Mouse (Mus musculus): ENCODE measurements around the gene Tmem119. TPM values are rescaled to one million over a fixed set of nuclear protein-coding genes. Genes with fewer than 3 reads are reported as not detected.

Tmem119 gene
- polyA plus RNA-seq, 1 experiment from 2014 or later, result 3.4 TPM

DNA sequence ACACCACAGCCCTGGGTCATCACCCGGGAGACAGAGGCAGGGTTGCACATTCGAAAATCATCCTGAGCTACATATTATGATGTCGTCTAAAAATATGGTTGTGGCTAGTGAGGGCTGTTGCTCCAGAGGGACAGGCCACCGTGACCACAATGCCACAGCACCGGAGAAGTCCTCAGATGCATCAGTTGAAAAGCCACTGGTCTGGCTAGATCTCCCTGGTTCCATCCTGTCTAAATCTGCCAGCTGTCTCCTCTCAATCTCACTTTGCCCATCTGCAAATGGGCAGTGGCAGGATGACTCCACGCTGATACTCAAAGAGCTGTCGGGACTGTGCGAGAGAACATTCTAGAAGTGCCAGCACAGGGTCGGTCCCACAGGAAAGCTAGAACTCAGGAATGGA lies 1.8 kb downstream of the Tmem119 start:
- H3K4me2 ChIP-seq (ENCODE audit: low read depth, low read length), result no peak overlapping the region
- 52% methylated on average over 9 of the region's 9 CpGs for WGBS (ENCODE audit: insufficient replicate concordance)

DNA sequence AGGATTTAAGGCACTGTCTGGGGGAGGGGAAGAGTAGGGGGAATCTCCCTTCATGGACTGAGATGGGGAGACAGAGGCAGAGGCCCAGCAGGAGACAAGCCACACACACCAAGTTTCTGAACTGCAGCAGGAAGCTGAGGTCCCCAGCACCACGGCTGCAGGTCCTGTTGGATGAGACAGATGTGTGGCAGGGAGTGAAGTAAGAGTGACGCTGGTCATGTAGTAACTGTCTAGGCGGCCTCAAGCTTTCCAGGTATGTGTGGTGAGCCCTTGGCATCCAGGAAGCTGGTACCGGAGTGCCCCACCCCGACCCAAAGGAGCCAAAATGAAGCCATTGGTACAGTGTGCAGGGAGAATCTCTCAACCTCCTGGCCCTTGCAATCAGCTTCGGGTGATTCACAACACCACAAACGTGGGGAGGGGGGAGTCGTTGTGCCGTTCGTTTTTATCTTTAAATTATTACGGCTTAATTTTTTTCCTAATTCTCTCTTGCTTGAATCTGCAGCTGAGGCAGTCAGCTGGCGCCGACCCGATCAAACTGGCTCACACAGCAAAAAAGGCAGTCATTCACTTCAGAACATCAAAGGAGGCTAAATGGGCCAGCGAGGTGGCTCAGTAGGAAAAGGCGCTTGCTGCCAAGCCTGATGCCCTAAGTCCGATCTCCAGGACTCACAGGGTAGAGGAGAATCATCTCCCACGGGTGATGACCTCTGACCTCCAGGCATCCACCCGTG lies 3.0 kb downstream of the Tmem119 start:
- H3K4me2 ChIP-seq (ENCODE audit: low read depth, low read length), result peak overlapping the region; percentile 18; the same call in 1 of the 2 replicates
- no peak for DNase-seq
- H3K9me3 ChIP-seq (ENCODE audit: low read length), result no peaks in the 10 kb centered on the region
- H3K36me3 ChIP-seq (replicated peaks; ENCODE audit: insufficient read depth, low read length), result no peaks in the 10 kb centered on the region
- no peaks in the 10 kb centered on the region for H3K27me3 ChIP-seq (ENCODE audit: insufficient read depth, low read length)
- 0 out of 2 replicates have a peak overlapping the region, but pooled peaks have one; percentile 30 for H3K27ac ChIP-seq (ENCODE audit: low read depth)
- 31% methylated on average over 19 of the region's 19 CpGs for WGBS (ENCODE audit: insufficient replicate concordance)
- ATAC-seq, result 0 out of 2 replicates have a peak, but pooled peaks have one; percentile 16
- H3K4me1 ChIP-seq (ENCODE audit: insufficient read depth), result peaks cover 15% of the 10 kb centered on the region
- no peak overlapping the region for H3K4me3 ChIP-seq (ENCODE audit: low read depth, low read length)
- no peak overlapping the region for H3K9ac ChIP-seq (replicated peaks)
- no peak for TF ChIP-seq CTCF (IDR thresholded peaks at IDR 0.05; ENCODE audit: low read depth)
- TF ChIP-seq EP300 (IDR thresholded peaks at IDR 0.05; ENCODE audit: low read depth), result no peak

More for the DNA sequence above, 1.8 kb downstream of the Tmem119 start:
- no peak for DNase-seq
- Histone ChIP-seq H3K9me3 (ENCODE audit: low read length) (no peaks in the 10 kb centered on the region), H3K36me3 (replicated peaks; ENCODE audit: insufficient read depth, low read length) (no peaks in the 10 kb centered on the region), H3K27me3 (ENCODE audit: insufficient read depth, low read length) (no peaks in the 10 kb centered on the region), H3K27ac (ENCODE audit: low read depth) (no peak overlapping the region), H3K4me3 (ENCODE audit: low read depth, low read length) (no peak overlapping the region), H3K9ac (replicated peaks) (no peak overlapping the region), H3K4me1 (ENCODE audit: insufficient read depth) (peaks cover 16% of the 10 kb centered on the region)
- TF ChIP-seq EP300 (IDR thresholded peaks at IDR 0.05; ENCODE audit: low read depth) (no peak), CTCF (IDR thresholded peaks at IDR 0.05; ENCODE audit: low read depth) (no peak)
- ATAC-seq, result no peak

DNA sequence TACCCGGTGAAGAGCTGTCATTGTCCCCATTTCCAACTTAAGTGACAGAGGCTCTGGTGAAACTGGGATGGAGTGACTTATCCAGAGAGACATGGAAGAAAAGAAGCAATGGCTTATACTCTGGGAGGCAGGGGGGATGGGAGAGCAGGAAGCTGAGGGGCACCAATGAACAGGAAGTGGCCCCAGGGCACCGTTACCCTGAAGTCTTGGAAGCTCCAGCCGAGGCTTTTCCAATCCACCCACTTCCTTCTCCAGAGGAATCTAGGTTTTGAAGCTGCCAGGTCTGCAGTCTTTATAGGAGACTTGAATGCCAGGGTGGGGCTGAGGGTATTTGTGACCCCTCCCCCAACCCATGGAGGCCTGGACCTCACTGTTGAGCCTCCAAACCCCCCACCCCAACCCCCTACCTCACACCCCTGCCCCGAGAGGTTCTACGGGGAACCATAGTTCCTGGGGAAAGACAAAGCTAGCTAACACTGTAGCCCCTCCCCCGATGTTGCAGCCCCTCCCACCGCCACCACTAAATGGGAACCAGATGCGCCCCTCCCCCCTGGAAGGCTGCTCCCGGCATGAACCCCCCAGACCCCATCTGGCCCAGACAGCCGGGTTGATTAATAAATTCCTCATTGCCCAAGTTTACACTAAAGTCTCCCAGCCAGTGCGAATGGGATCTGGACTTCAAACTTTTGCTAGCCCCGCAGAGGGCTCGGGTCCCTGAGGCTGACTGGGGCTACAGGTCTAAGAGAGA lies 3.7 kb downstream of the Tmem119 start:
- Histone ChIP-seq H3K4me2 (ENCODE audit: low read depth, low read length) (peak overlapping the region; percentile 18), H3K4me1 (ENCODE audit: insufficient read depth) (peaks cover 17% of the 10 kb centered on the region), H3K27ac (ENCODE audit: low read depth) (peak overlapping the region; percentile 30; the same call in 1 of the 2 replicates), H3K36me3 (replicated peaks; ENCODE audit: insufficient read depth, low read length) (no peaks in the 10 kb centered on the region), H3K27me3 (ENCODE audit: insufficient read depth, low read length) (no peaks in the 10 kb centered on the region), H3K9ac (replicated peaks) (no peak overlapping the region), H3K4me3 (ENCODE audit: low read depth, low read length) (no peak overlapping the region), H3K9me3 (ENCODE audit: low read length) (no peaks in the 10 kb centered on the region)
- 4% methylated on average over 13 of the region's 13 CpGs for WGBS (ENCODE audit: insufficient replicate concordance)
- TF ChIP-seq CTCF (IDR thresholded peaks at IDR 0.05; ENCODE audit: low read depth) (no peak), EP300 (IDR thresholded peaks at IDR 0.05; ENCODE audit: low read depth) (no peak)
- ATAC-seq (peak; percentile 24; the same call in 1 of the 2 replicates), DNase-seq (peak; percentile 46)

DNA sequence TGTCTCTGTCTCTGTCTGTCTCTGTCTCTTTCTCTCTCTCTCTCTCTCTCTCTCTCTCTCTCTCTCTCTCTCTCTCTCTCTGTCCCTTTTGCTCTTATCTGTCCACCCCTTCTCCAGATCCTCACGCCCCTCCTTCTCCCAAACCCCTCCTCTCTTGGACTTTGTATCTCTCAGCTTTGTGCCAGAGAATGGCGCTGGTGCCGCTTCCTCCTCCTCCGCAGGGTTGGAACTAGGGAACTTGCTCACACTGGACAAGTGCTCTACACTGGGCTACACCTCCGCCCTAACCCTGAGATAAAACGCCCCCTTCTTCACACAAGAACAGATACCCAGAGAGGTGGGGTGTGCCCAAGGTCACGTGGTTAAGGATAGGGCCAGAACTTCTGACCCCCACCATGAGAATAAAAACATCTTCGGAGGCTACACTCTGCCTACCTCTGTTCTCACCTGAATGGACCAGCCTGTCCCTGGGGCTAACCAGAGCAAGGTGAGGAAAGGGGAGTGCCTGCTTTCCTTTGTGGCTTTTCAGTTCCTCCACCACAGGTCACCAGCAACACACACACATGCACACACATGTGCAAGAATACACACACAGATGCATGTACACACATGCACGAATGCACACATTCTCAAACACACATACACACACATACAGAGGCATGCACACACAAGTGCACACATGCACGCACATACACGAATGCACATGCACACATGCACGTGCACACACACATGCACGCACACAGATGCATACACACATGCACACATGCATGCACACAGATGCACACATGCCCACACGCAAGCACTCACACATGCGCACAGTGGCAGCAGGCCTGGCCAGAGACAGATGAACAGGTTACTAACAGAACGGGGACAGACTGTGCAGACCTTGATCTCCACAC lies 8.9 kb downstream of the Tmem119 start:
- Histone ChIP-seq H3K27ac (ENCODE audit: low read depth) (no peak overlapping the region), H3K4me3 (ENCODE audit: low read depth, low read length) (no peak overlapping the region), H3K4me1 (ENCODE audit: insufficient read depth) (peaks cover 29% of the 10 kb centered on the region), H3K9ac (replicated peaks) (no peak overlapping the region), H3K4me2 (ENCODE audit: low read depth, low read length) (no peak overlapping the region; the same call in 1 of the 2 replicates), H3K9me3 (ENCODE audit: low read length) (no peaks in the 10 kb centered on the region), H3K36me3 (replicated peaks; ENCODE audit: insufficient read depth, low read length) (no peaks in the 10 kb centered on the region), H3K27me3 (ENCODE audit: insufficient read depth, low read length) (no peaks in the 10 kb centered on the region)
- DNase-seq (no peak), ATAC-seq (peak; percentile 54; the same call in 1 of the 2 replicates)
- WGBS (ENCODE audit: insufficient replicate concordance), result 59% methylated on average over 16 of the region's 16 CpGs
- TF ChIP-seq CTCF (IDR thresholded peaks at IDR 0.05; ENCODE audit: low read depth) (no peak), EP300 (IDR thresholded peaks at IDR 0.05; ENCODE audit: low read depth) (no peak)

DNA sequence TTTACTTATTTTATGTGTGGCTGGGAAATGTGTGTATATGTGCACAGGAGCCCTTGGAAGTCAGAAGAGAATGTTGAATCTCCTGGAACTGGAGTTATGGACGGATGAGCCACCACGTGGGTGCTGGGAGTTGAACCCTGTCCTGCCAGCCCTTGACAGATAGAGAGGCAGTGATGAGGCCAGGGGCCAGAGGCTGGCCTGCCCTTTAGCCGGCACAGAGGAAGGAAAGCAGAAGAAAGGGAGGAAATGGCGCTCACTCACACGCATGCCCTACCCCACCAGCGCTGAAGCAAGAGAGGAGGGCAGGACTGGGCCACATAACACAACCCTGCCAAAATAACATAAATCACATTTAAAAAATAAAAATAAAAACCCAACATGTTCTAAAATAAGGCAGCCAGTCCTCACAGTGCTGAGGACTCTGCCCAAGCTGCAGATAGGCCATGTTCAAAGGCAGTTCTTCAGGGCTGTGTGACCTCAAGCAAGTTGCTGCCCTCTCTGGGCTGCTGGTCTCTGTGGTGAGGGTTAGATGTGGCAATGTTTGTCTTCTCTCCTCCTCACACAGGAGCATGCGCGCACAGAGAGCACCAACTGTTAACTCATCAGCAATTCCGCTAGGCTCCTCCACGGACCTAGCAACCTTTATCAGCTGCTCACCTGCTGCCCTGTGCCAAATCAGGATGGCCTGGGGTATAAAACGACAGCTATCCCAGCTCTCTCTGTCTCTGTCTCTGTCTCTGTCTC lies 9.7 kb downstream of the Tmem119 start:
- Histone ChIP-seq H3K9ac (replicated peaks) (no peak overlapping the region), H3K4me1 (ENCODE audit: insufficient read depth) (peaks cover 24% of the 10 kb centered on the region), H3K27ac (ENCODE audit: low read depth) (peak overlapping the region; percentile 29; the same call in 1 of the 2 replicates), H3K36me3 (replicated peaks; ENCODE audit: insufficient read depth, low read length) (no peaks in the 10 kb centered on the region), H3K4me2 (ENCODE audit: low read depth, low read length) (no peak overlapping the region; the same call in 1 of the 2 replicates), H3K27me3 (ENCODE audit: insufficient read depth, low read length) (no peaks in the 10 kb centered on the region), H3K4me3 (ENCODE audit: low read depth, low read length) (no peak overlapping the region), H3K9me3 (ENCODE audit: low read length) (no peaks in the 10 kb centered on the region)
- DNase-seq (no peak), ATAC-seq (peak; percentile 83)
- TF ChIP-seq EP300 (IDR thresholded peaks at IDR 0.05; ENCODE audit: low read depth) (no peak), CTCF (IDR thresholded peaks at IDR 0.05; ENCODE audit: low read depth) (no peak)
- WGBS (ENCODE audit: insufficient replicate concordance), result 25% methylated on average over 11 of the region's 11 CpGs

Data from liver, postnatal 0 days (tissue).